Mouse (Mus musculus): ENCODE measurements at regions not wholly inside any gene's neighbourhood (a gene's known extent, or its start where the extent isn't known, plus 50 kb on each side); places are given as distances from the start of the nearest gene placed in this dataset.

- no peaks in the 10 kb centered on the region for H3K9me3 ChIP-seq (ENCODE audit: control insufficient read depth, low read length)
- H3K4me2 ChIP-seq (ENCODE audit: low read length) = no peak overlapping the region
- H3K4me1 ChIP-seq (ENCODE audit: control insufficient read depth, insufficient read depth, low read depth, low read length) = no peaks in the 10 kb centered on the region
- H3K9ac ChIP-seq (ENCODE audit: low read depth, low read length) = no peak overlapping the region
- H3K27ac ChIP-seq (ENCODE audit: low read depth, low read length) = no peak overlapping the region
- H3K27me3 ChIP-seq (replicated peaks; ENCODE audit: control insufficient read depth, insufficient read depth, low read length) = no peaks in the 10 kb centered on the region
- no peaks in the 10 kb centered on the region for H3K36me3 ChIP-seq (ENCODE audit: control insufficient read depth, insufficient read depth, low read length)
- H3K4me3 ChIP-seq (ENCODE audit: low read length) = no peak overlapping the region
- 40% methylated on average over 2 of the region's 2 CpGs for WGBS
- peak; percentile 71; the same call in 1 of the 2 replicates for ATAC-seq
Measured at GRCm38 (mm10) chr8:103536856-103537255, 564.6 kb upstream of the Cdh5 start.

GRCm38 (mm10) chr8:103541954-103542353, 559.5 kb upstream of the Cdh5 start:
- Histone ChIP-seq H3K9me3 (ENCODE audit: control insufficient read depth, low read length) (no peaks in the 10 kb centered on the region), H3K4me1 (ENCODE audit: control insufficient read depth, insufficient read depth, low read depth, low read length) (no peaks in the 10 kb centered on the region), H3K9ac (ENCODE audit: low read depth, low read length) (no peak overlapping the region), H3K36me3 (ENCODE audit: control insufficient read depth, insufficient read depth, low read length) (no peaks in the 10 kb centered on the region), H3K4me2 (ENCODE audit: low read length) (no peak overlapping the region), H3K27me3 (replicated peaks; ENCODE audit: control insufficient read depth, insufficient read depth, low read length) (no peaks in the 10 kb centered on the region), H3K27ac (ENCODE audit: low read depth, low read length) (no peak overlapping the region), H3K4me3 (ENCODE audit: low read length) (no peak overlapping the region)
- WGBS = 82% methylated on average over 2 of the region's 2 CpGs
- no peak for ATAC-seq

- H3K36me3 ChIP-seq (ENCODE audit: control insufficient read depth, insufficient read depth, low read length) = no peaks in the 10 kb centered on the region
- H3K4me1 ChIP-seq (ENCODE audit: control insufficient read depth, insufficient read depth, low read depth, low read length) = no peaks in the 10 kb centered on the region
- H3K27ac ChIP-seq (ENCODE audit: low read depth, low read length) = no peak overlapping the region
- no peaks in the 10 kb centered on the region for H3K27me3 ChIP-seq (replicated peaks; ENCODE audit: control insufficient read depth, insufficient read depth, low read length)
- no peak for ATAC-seq
- no peak overlapping the region for H3K9ac ChIP-seq (ENCODE audit: low read depth, low read length)
- H3K9me3 ChIP-seq (ENCODE audit: control insufficient read depth, low read length) = no peaks in the 10 kb centered on the region
- H3K4me3 ChIP-seq (ENCODE audit: low read length) = no peak overlapping the region
- 91% methylated on average over 8 of the region's 8 CpGs for WGBS
- H3K4me2 ChIP-seq (ENCODE audit: low read length) = no peak overlapping the region
Measured at GRCm38 (mm10) chr8:103551916-103552535, 549.4 kb upstream of the Cdh5 start.

GRCm38 (mm10) chr8:103561606-103562005, 539.8 kb upstream of the Cdh5 start:
- WGBS = 86% methylated on average over 2 of the region's 2 CpGs
- Histone ChIP-seq H3K36me3 (ENCODE audit: control insufficient read depth, insufficient read depth, low read length) (no peaks in the 10 kb centered on the region), H3K9me3 (ENCODE audit: control insufficient read depth, low read length) (no peaks in the 10 kb centered on the region), H3K27me3 (replicated peaks; ENCODE audit: control insufficient read depth, insufficient read depth, low read length) (no peaks in the 10 kb centered on the region), H3K27ac (ENCODE audit: low read depth, low read length) (no peak overlapping the region), H3K4me1 (ENCODE audit: control insufficient read depth, insufficient read depth, low read depth, low read length) (no peaks in the 10 kb centered on the region), H3K4me2 (ENCODE audit: low read length) (no peak overlapping the region), H3K4me3 (ENCODE audit: low read length) (no peak overlapping the region), H3K9ac (ENCODE audit: low read depth, low read length) (no peak overlapping the region)
- ATAC-seq = no peak

- Histone ChIP-seq H3K27me3 (replicated peaks; ENCODE audit: control insufficient read depth, insufficient read depth, low read length) (no peaks in the 10 kb centered on the region), H3K9me3 (ENCODE audit: control insufficient read depth, low read length) (no peaks in the 10 kb centered on the region), H3K9ac (ENCODE audit: low read depth, low read length) (no peak overlapping the region), H3K4me1 (ENCODE audit: control insufficient read depth, insufficient read depth, low read depth, low read length) (no peaks in the 10 kb centered on the region), H3K4me2 (ENCODE audit: low read length) (no peak overlapping the region), H3K27ac (ENCODE audit: low read depth, low read length) (no peak overlapping the region), H3K36me3 (ENCODE audit: control insufficient read depth, insufficient read depth, low read length) (no peaks in the 10 kb centered on the region), H3K4me3 (ENCODE audit: low read length) (no peak overlapping the region)
- peak; percentile 86 for ATAC-seq
- WGBS = 53% methylated on average over 11 of the region's 11 CpGs
Measured at GRCm38 (mm10) chr8:103570864-103571425, 530.5 kb upstream of the Cdh5 start.

- H3K36me3 ChIP-seq (ENCODE audit: control insufficient read depth, insufficient read depth, low read length) = no peaks in the 10 kb centered on the region
- H3K4me1 ChIP-seq (ENCODE audit: control insufficient read depth, insufficient read depth, low read depth, low read length) = no peaks in the 10 kb centered on the region
- no peaks in the 10 kb centered on the region for H3K9me3 ChIP-seq (ENCODE audit: control insufficient read depth, low read length)
- WGBS = 95% methylated on average over 3 of the region's 3 CpGs
- no peak for ATAC-seq
- no peak overlapping the region for H3K4me3 ChIP-seq (ENCODE audit: low read length)
- H3K27me3 ChIP-seq (replicated peaks; ENCODE audit: control insufficient read depth, insufficient read depth, low read length) = no peaks in the 10 kb centered on the region
- no peak overlapping the region for H3K27ac ChIP-seq (ENCODE audit: low read depth, low read length)
- no peak overlapping the region for H3K9ac ChIP-seq (ENCODE audit: low read depth, low read length)
- no peak overlapping the region for H3K4me2 ChIP-seq (ENCODE audit: low read length)
Measured at GRCm38 (mm10) chr8:103577147-103577546, 524.3 kb upstream of the Cdh5 start.

GRCm38 (mm10) chr8:103578006-103578405, 523.4 kb upstream of the Cdh5 start:
- no peak overlapping the region for H3K4me2 ChIP-seq (ENCODE audit: low read length)
- no peak overlapping the region for H3K4me3 ChIP-seq (ENCODE audit: low read length)
- peaks cover 2% of the 10 kb centered on the region for H3K4me1 ChIP-seq (ENCODE audit: control insufficient read depth, insufficient read depth, low read depth, low read length)
- no peaks in the 10 kb centered on the region for H3K36me3 ChIP-seq (ENCODE audit: control insufficient read depth, insufficient read depth, low read length)
- no peaks in the 10 kb centered on the region for H3K9me3 ChIP-seq (ENCODE audit: control insufficient read depth, low read length)
- no peaks in the 10 kb centered on the region for H3K27me3 ChIP-seq (replicated peaks; ENCODE audit: control insufficient read depth, insufficient read depth, low read length)
- H3K9ac ChIP-seq (ENCODE audit: low read depth, low read length) = no peak overlapping the region
- no peak overlapping the region for H3K27ac ChIP-seq (ENCODE audit: low read depth, low read length)
- 0 out of 2 replicates have a peak, but pooled peaks have one; percentile 20 for ATAC-seq
- WGBS = 76% methylated on average over 6 of the region's 6 CpGs

- ATAC-seq = no peak
- Histone ChIP-seq H3K36me3 (ENCODE audit: control insufficient read depth, insufficient read depth, low read length) (no peaks in the 10 kb centered on the region), H3K27me3 (replicated peaks; ENCODE audit: control insufficient read depth, insufficient read depth, low read length) (no peaks in the 10 kb centered on the region), H3K9me3 (ENCODE audit: control insufficient read depth, low read length) (no peaks in the 10 kb centered on the region), H3K27ac (ENCODE audit: low read depth, low read length) (no peak overlapping the region), H3K4me2 (ENCODE audit: low read length) (no peak overlapping the region), H3K9ac (ENCODE audit: low read depth, low read length) (no peak overlapping the region), H3K4me3 (ENCODE audit: low read length) (no peak overlapping the region), H3K4me1 (ENCODE audit: control insufficient read depth, insufficient read depth, low read depth, low read length) (no peaks in the 10 kb centered on the region)
- WGBS = 93% methylated on average over 6 of the region's 6 CpGs
Measured at GRCm38 (mm10) chr8:103608291-103608690, 493.1 kb upstream of the Cdh5 start.

GRCm38 (mm10) chr8:103623781-103624434, 477.5 kb upstream of the Cdh5 start:
- Histone ChIP-seq H3K4me3 (ENCODE audit: low read length) (no peak overlapping the region), H3K4me1 (ENCODE audit: control insufficient read depth, insufficient read depth, low read depth, low read length) (peaks cover 9% of the 10 kb centered on the region), H3K4me2 (ENCODE audit: low read length) (no peak overlapping the region), H3K9ac (ENCODE audit: low read depth, low read length) (no peak overlapping the region), H3K36me3 (ENCODE audit: control insufficient read depth, insufficient read depth, low read length) (no peaks in the 10 kb centered on the region), H3K27ac (ENCODE audit: low read depth, low read length) (peak overlapping the region; percentile 34; the same call in 1 of the 2 replicates), H3K27me3 (replicated peaks; ENCODE audit: control insufficient read depth, insufficient read depth, low read length) (no peaks in the 10 kb centered on the region), H3K9me3 (ENCODE audit: control insufficient read depth, low read length) (no peaks in the 10 kb centered on the region)
- ATAC-seq = peak; percentile 95
- WGBS = 22% methylated on average over 3 of the region's 3 CpGs

Measured in hindbrain, embryonic 16.5 days (tissue).